Mouse (Mus musculus) myocyte (in vitro differentiated cells): Measurements from ENCODE around the gene Scrn3.

Experiments used
- E2F4 ChIP-seq: IDR thresholded peaks from one replicate; pipeline ENCODE4 v1.6.1; 2011; ENCODE audit warnings: mild to moderate bottlenecking, control low read depth, moderate library complexity; ENCODE audit not compliant: insufficient read depth
- MAX ChIP-seq: IDR thresholded peaks from one replicate; pipeline ENCODE4 v1.6.1; 2011; ENCODE audit warnings: low read depth, mild to moderate bottlenecking, control low read depth
- MYOD1 ChIP-seq, 3 experiments: IDR thresholded peaks; one replicate each; pipeline ENCODE4 v1.6.1; 2011; ENCODE audit warnings: control low read depth in 2 of 3, low read depth in 2 of 3, mild to moderate bottlenecking in 2 of 3, moderate library complexity in 1 of 3; ENCODE audit not compliant: insufficient read length in 2 of 3, control insufficient read depth in 1 of 3
- POLR2A ChIP-seq: IDR thresholded peaks from one replicate; pipeline ENCODE4 v1.6.1; 2011; ENCODE audit warnings: low read depth, mild to moderate bottlenecking, control low read depth, moderate library complexity; ENCODE audit not compliant: insufficient read length
- POLR2AphosphoS2 ChIP-seq: IDR thresholded peaks from one replicate; pipeline ENCODE4 v1.6.1; 2011; ENCODE audit warnings: low read depth, control low read depth; ENCODE audit not compliant: insufficient read length
- REST ChIP-seq: IDR thresholded peaks from one replicate; pipeline ENCODE4 v1.6.1; 2011; ENCODE audit warnings: mild to moderate bottlenecking, control low read depth, moderate library complexity; ENCODE audit not compliant: insufficient read depth, insufficient read length
- TCF12 ChIP-seq: IDR thresholded peaks from one replicate; pipeline ENCODE4 v1.6.1; 2011; ENCODE audit warnings: mild to moderate bottlenecking, control low read depth; ENCODE audit not compliant: poor library complexity, insufficient read depth, severe bottlenecking
- USF1 ChIP-seq: IDR thresholded peaks from one replicate; pipeline ENCODE4 v1.6.1; 2011; ENCODE audit warnings: low read depth, mild to moderate bottlenecking, control low read depth, moderate library complexity

DNA sequence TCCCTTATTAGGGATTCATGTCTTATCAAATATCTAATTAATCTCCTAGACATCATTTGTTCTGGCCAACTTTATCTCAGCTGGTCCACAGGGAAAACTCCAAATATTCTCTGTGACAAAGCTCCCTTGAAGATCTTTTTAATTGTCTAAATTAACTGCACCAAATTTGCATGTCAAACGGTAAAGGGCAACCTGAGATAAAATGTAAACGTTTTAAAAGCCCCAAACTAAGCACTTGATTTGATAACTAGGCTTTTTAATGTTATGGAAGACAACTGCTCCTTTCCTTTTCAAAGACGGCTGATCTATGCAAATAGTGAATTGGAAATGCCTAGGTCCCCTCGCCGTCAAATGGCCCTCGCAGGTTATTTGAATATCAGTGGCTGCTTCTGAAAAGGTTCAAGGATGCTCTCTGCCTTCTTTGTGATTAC is 36.2 kb upstream of the Scrn3 start:
- TF ChIP-seq E2F4 (no peak), POLR2A (no peak), POLR2AphosphoS2 (no peak), MYOD1 (IDR thresholded peaks at IDR 0.05; ENCODE audit: control insufficient read depth in 1 of 3, insufficient read length in 2 of 3, low read depth in 2 of 3) (no peak), REST (no peak), USF1 (no peak), TCF12 (no peak), MAX (no peak)
